Mouse (Mus musculus) small intestine, adult 2 months (tissue): Measurements from ENCODE around the gene Armh3.

Experiments
- CTCF ChIP-seq: fragments of 200-500 bp; IDR thresholded peaks from 2 replicates; pipeline ENCODE4 v1.5.1; 2012; ENCODE audit warnings: low read depth, mild to moderate bottlenecking, control low read depth, inconsistent platforms, low read length, moderate library complexity, mixed read lengths; ENCODE audit not compliant: insufficient replicate concordance, insufficient read length; ENCODE audit errors: extremely low read depth
- POLR2A ChIP-seq: fragments of 200-500 bp; IDR thresholded peaks from 2 replicates; pipeline ENCODE4 v1.6.1; 2012; ENCODE audit warnings: low read depth, mild to moderate bottlenecking, control low read depth, inconsistent platforms, low read length, moderate library complexity

DNA sequence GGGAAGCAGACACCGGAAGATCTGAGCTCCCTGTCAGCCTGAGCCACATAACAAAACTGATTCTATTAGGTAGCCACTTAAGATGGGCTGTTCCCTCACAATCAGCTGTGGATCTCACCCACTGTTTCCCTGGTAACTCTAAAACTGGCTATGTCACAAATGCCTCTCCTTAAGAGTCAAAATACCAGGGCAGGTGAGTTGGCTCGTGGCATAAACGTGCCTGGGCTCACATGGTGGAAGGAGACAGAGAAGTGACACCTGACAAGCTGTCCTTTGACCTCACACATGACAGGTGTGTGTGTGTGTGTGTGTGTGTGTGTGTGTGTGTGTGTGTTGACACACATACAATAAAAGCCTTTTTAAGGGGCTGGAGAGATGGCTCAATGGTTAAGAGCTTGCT lies 210.8 kb downstream of the Armh3 start:
- TF ChIP-seq CTCF (no peak), POLR2A (no peak)
